Mouse (Mus musculus): Measurements from ENCODE around the gene Gm20605.

Gm20605 gene

DNA sequence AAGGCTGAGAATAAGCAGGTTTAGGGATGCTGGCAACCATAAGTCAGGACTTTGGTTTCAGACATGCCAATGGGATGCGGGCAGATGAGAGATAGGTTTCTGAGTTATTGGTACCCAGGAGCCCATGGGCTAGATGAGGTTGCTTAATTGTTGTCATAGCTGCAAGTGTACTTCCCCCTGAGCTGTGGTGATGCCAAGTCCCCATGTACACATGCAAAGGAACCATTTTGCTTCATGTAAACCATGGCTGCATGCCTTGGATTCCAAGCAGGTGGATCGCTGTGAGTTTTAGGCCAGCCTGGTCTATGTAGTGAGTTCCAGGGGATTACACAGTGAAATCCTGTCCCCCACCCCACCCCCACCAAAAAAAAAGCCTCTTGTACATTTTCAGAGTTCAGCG is 56.7 kb downstream of the Gm20605 start:
- no peak for DNase-seq (ENCODE audit: low read depth in 1 of 2, low spot score in 2 of 2)

DNA sequence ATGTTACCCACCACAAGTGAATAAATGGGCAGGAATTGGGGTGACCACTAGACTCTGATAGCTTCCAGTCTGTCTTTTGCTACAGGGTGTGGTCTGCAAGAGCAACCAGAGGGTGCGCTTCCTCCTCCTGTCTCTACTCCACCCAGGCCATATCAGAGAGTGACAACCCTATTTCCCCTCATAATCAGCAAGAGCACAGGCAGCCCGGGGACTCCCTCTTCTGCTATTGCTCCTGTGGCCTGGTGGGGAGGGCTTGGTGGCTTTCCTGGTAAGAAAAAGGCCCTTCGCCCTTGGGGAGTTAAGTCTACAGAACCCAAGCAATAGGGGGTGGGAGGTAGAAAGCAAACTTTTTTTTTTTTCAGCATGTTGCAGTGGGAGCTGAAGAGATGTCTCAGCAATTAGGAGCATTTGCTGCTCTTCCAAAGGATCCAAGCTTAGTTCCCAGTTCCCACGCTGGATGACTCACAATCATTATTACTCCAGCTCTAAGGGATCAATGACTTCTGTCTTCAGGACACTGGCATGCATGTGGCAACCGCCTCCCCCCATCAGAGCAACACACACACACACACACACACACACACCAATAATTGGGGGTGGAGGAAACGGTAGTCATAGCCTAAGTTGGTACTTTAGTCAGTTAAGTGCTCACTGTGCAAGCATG is 57.3 kb downstream of the Gm20605 start:
- DNase-seq (ENCODE audit: low read depth in 1 of 2, low spot score in 2 of 2) = no peak

DNA sequence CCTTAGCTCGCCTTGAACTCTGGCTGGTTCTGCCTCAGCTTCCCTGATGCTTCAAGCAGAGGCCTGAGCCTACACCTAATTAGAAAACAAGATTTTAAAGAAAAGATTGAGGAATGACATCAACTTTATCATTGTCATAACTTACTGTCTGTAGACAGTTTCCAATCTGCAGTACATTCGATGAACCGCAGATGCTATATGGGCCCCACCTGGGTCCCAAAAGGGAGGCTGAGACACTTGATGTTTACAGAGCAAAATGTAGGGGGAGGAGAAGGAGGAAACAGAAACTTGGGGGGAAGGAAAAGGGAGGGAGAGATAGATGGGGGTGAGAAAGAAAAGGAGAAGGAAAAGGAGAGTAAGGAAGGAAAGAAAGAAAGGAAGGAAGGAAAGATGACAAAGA is 61.0 kb downstream of the Gm20605 start:
- DNase-seq (ENCODE audit: low read depth in 1 of 2, low spot score in 2 of 2) = no peak

DNA sequence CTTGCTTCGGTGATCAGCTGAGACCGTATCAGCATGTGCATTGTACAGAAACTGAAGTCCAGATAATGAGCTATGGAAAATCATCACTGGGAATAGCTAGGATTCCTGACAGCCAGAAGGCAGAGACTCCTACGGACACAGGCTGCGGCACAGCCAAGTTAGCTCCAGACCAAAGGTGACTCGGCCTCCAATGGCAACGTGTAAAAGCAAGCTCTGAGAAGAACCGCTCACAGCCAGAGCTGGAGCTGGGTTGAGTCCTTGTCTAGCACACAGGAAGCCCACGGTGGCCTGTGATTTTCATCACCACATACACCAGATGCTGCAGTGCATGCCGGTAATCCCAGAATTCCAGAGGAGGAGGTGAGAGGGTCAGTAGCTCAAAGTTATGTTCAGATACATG is 61.6 kb downstream of the Gm20605 start:
- no peak for DNase-seq (ENCODE audit: low read depth in 1 of 2, low spot score in 2 of 2)

DNA sequence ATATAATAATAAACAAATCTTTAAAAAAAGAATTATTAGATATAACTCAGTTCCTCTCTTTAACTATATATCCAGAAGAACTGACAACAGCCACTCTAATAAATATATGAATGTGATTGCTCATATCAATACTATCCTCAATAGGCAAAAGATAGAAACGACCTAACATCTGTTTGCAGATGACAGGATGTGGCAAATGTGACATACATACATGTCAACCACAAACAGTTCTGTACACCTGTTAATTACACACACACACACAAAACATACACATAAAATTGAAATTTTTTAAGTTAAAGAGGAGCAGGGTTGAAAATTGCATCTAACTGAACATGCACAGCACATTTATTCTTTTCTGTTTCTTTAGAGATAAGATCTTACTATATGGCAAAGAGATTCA is 62.9 kb downstream of the Gm20605 start:
- DNase-seq (ENCODE audit: low read depth in 1 of 2, low spot score in 2 of 2) = no peak

Measured in monocyte, adult 2 months (primary cell).